Mouse (Mus musculus) heart, postnatal 0 days (tissue): ENCODE results near the gene Gm29797.

ENCODE experiments used
- CTCF ChIP-seq: IDR thresholded peaks from 2 replicates; pipeline ENCODE4 v1.5.1; 2016; ENCODE audit warnings: antibody characterized with exemption, control low read depth, low read depth
- EP300 ChIP-seq: IDR thresholded peaks from 2 replicates; pipeline ENCODE4 v1.6.1; 2016; ENCODE audit warnings: antibody characterized with exemption, low read depth

- TF ChIP-seq CTCF (no peak), EP300 (no peak)
These were observed 20.9 kb downstream of the Gm29797 start for GRCm38 (mm10) chr2:181677755-181678098.
